Mouse (Mus musculus) bone marrow macrophage, adult 2 months (primary cell): ENCODE measurements at regions not wholly inside any gene's neighbourhood (a gene's known extent, or its start where the extent isn't known, plus 50 kb on each side); places are given as distances from the start of the nearest gene placed in this dataset.

Experiments
- CTCF ChIP-seq: IDR thresholded peaks from 2 replicates; pipeline ENCODE4 v1.5.1; 2012; ENCODE audit warnings: low read depth, mild to moderate bottlenecking, low read length, moderate library complexity
- POLR2A ChIP-seq: IDR thresholded peaks from 2 replicates; pipeline ENCODE4 v1.6.1; 2012; ENCODE audit warnings: mild to moderate bottlenecking, low read depth, low read length, borderline replicate concordance

GRCm38 (mm10) chr13:107308404-107308803, 286.5 kb upstream of the Kif2a start:
- TF ChIP-seq POLR2A, result no peak
- no peak for TF ChIP-seq CTCF
